Mouse (Mus musculus) liver, adult 2 months (tissue): ENCODE results near the gene Olfr1282. TPM values are rescaled to one million over a fixed set of nuclear protein-coding genes. Genes with fewer than 3 reads are reported as not detected.

Experiments used
- DNase-seq: peaks from one replicate; pipeline ENCODE4 v3.0.0-alpha.2; 2011; ENCODE audit warnings: low read depth, low spot score; ENCODE audit errors: extremely low read depth
- H3K27ac ChIP-seq: fragments of 200-500 bp; replicated peaks from 2 replicates; pipeline ENCODE4 v1.5.1; 2012; ENCODE audit warnings: low read depth, mild to moderate bottlenecking, control low read depth, inconsistent platforms, low read length; ENCODE audit not compliant: insufficient read depth
- H3K27me3 ChIP-seq: fragments of 200-500 bp; 2 replicates; pipeline ENCODE4 v1.6.1; 2012; ENCODE audit warnings: mild to moderate bottlenecking, moderate library complexity, low read length, inconsistent platforms; ENCODE audit not compliant: control insufficient read depth, insufficient read depth
- H3K36me3 ChIP-seq: fragments of 200-500 bp; 2 replicates; pipeline ENCODE4 v1.6.1; 2012; ENCODE audit warnings: low read length, inconsistent platforms; ENCODE audit not compliant: control insufficient read depth, insufficient read depth
- H3K4me1 ChIP-seq: fragments of 200-500 bp; 2 replicates; pipeline ENCODE4 v1.6.1; 2011; ENCODE audit warnings: low read length; ENCODE audit not compliant: control insufficient read depth, insufficient read depth
- H3K4me3 ChIP-seq: fragments of 200-500 bp; 2 replicates; pipeline ENCODE4 v1.5.1; 2011; ENCODE audit warnings: low read depth, mild to moderate bottlenecking, control low read depth, low read length, moderate library complexity; ENCODE audit not compliant: insufficient read depth
- H3K79me2 ChIP-seq: fragments of 200-500 bp; 2 replicates; pipeline ENCODE4 v1.6.1; 2012; ENCODE audit warnings: inconsistent platforms, mild to moderate bottlenecking, low read length, moderate library complexity; ENCODE audit not compliant: control insufficient read depth, insufficient read depth
- H3K9ac ChIP-seq: fragments of 200-500 bp; 2 replicates; pipeline ENCODE4 v1.6.1; 2012; ENCODE audit warnings: low read depth, mild to moderate bottlenecking, control low read depth, inconsistent platforms, low read length
- CTCF ChIP-seq: fragments of 200-500 bp; IDR thresholded peaks from 2 replicates; pipeline ENCODE4 v1.5.1; 2011; ENCODE audit warnings: low read depth, low read length, control low read depth
- POLR2A ChIP-seq: fragments of 200-500 bp; IDR thresholded peaks from 2 replicates; pipeline ENCODE4 v1.6.1; 2011; ENCODE audit warnings: low read length, control low read depth; ENCODE audit not compliant: insufficient read depth; ENCODE audit errors: extremely low read depth
- polyA plus RNA-seq: library from polyadenylated mRNA; depleted of rRNA; stranded (reverse); fragments of >200 nt; gene quantifications from 2 replicates; pipeline ENCODE4 v1.2.3, GENCODE M21; 2012; rRNA removed
- total RNA-seq: library from RNA; depleted of rRNA; stranded (reverse); fragments of >200 nt; gene quantifications from 2 replicates; pipeline ENCODE4 v1.2.3, GENCODE M21; 2014; rRNA removed

Gene Olfr1282
- total and polyA plus RNA-seq, 2 experiments = not detected

DNA sequence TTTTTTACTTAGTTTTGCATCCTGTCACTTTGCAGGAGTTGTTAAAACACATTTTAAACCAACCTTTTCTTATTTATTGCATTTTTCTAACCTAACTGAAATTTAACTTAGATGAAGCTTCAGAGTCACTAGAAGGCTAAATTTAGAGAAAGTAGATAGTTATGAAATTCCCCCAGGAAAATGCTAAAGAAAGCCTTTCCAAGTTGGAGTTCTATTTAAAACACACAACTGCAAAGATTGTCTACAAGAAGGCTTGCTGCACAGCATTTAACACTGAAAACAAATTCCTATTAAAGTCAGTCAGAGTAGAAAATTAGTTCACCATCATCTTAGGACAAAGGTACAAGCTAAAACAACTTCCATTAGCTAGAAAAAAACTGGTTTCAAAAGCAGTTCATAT lies 35.5 kb downstream of the Olfr1282 start, which contains the start of gene Olfr1279:
TSS of gene Olfr1279 (plus strand) at position 262 of the 400 bp plus-strand sequence.
- H3K27ac ChIP-seq = no peak within 1 kb of the TSS
- no peaks in the 10 kb centered on the region for H3K36me3 ChIP-seq
- H3K79me2 ChIP-seq = no peaks in the 10 kb centered on the region
- H3K4me3 ChIP-seq = no peak within 1 kb of the TSS
- no peaks in the 10 kb centered on the region for H3K4me1 ChIP-seq
- H3K27me3 ChIP-seq = no peaks in the 10 kb centered on the region
- no peak within 1 kb of the TSS for H3K9ac ChIP-seq
- DNase-seq = no peak
- TF ChIP-seq POLR2A = no peak
- TF ChIP-seq CTCF = no peak

DNA sequence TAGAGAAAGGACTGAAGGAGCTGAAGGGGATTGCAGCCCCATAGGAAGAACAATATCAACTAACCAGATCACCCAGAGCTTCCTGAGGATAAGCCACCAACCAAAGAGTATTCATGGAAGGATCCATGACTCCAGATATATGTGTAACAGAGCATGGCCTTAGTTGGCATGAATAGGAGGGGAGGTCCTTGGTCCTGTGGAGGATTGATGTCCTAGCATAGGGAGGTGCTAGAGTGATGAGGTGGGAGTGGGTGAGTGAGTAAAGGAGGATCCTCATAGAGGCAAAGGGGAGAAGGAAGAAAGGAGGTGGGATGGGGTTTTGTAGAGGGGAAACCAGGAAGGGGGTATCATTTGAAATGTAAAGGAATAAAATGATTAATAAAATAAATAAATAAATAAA lies 37.3 kb downstream of the Olfr1282 start:
- no peak for DNase-seq
- Histone ChIP-seq H3K36me3 (no peaks in the 10 kb centered on the region), H3K27ac (no peak overlapping the region), H3K79me2 (no peaks in the 10 kb centered on the region), H3K9ac (no peak overlapping the region), H3K4me3 (no peak overlapping the region), H3K4me1 (no peaks in the 10 kb centered on the region), H3K27me3 (no peaks in the 10 kb centered on the region)
- TF ChIP-seq CTCF = no peak
- TF ChIP-seq POLR2A = no peak

DNA sequence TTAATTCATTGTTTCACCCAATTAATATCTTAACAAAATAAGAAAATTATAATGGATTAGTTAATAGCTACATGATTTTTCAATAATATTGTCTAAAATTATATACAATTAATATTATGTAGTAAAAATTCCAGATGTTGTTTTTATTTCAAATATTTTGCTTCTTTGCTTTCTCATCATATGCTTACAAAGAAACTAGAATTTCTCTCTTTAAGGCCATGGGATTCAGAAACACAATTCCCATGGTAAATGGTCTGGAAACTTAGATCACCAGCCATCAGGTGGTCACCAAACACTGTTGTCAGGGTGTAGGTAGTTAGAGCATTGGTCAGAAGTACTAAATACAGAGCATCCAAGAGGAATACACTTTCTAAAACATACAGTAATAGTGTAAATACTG lies 46.0 kb downstream of the Olfr1282 start, which contains the start of gene Olfr1278:
TSS of gene Olfr1278 (plus strand) at position 301 of the 400 bp plus-strand sequence.
- no peak for DNase-seq
- Histone ChIP-seq H3K4me3 (no peak within 1 kb of the TSS), H3K79me2 (no peaks in the 10 kb centered on the region), H3K36me3 (no peaks in the 10 kb centered on the region), H3K27me3 (no peaks in the 10 kb centered on the region), H3K4me1 (no peaks in the 10 kb centered on the region), H3K9ac (no peak within 1 kb of the TSS), H3K27ac (no peak within 1 kb of the TSS)
- TF ChIP-seq POLR2A = no peak
- TF ChIP-seq CTCF = no peak

Other genes starting within 250 kb of the Olfr1282 start
- not detected in 2 replicates for gene Gm13941, start 230.1 kb downstream of the Olfr1282 start, total RNA-seq
- not detected in 2 replicates for gene Gm13941, start 230.1 kb downstream of the Olfr1282 start, polyA plus RNA-seq
- not detected in 2 replicates for gene Gm15130, start 183.1 kb downstream of the Olfr1282 start, total RNA-seq
- not detected in 2 replicates for gene Gm15130, start 183.1 kb downstream of the Olfr1282 start, polyA plus RNA-seq
- not detected in 2 replicates for gene 4930430A15Rik, start 106.5 kb downstream of the Olfr1282 start, total RNA-seq
- gene 4930430A15Rik, start 106.5 kb downstream of the Olfr1282 start, polyA plus RNA-seq = not detected in 2 replicates
- not detected in 2 replicates for gene Olfr1275, start 100.8 kb downstream of the Olfr1282 start, total RNA-seq
- not detected in 2 replicates for gene Olfr1275, start 100.8 kb downstream of the Olfr1282 start, polyA plus RNA-seq
- gene Olfr1276, start 81.6 kb downstream of the Olfr1282 start, total RNA-seq = not detected in 2 replicates
- not detected in 2 replicates for gene Olfr1276, start 81.6 kb downstream of the Olfr1282 start, polyA plus RNA-seq
- gene Olfr1277, start 62.0 kb downstream of the Olfr1282 start, total RNA-seq = not detected in 2 replicates
- not detected in 2 replicates for gene Olfr1277, start 62.0 kb downstream of the Olfr1282 start, polyA plus RNA-seq
- not detected in 2 replicates for gene Olfr1278, start 45.9 kb downstream of the Olfr1282 start, total RNA-seq
- not detected in 2 replicates for gene Olfr1278, start 45.9 kb downstream of the Olfr1282 start, polyA plus RNA-seq
- not detected in 2 replicates for gene Olfr1279, start 35.4 kb downstream of the Olfr1282 start, total RNA-seq
- not detected in 2 replicates for gene Olfr1279, start 35.4 kb downstream of the Olfr1282 start, polyA plus RNA-seq
- gene Olfr1280, start 22.1 kb downstream of the Olfr1282 start, total RNA-seq = not detected in 2 replicates
- not detected in 2 replicates for gene Olfr1280, start 22.1 kb downstream of the Olfr1282 start, polyA plus RNA-seq
- not detected in 2 replicates for gene Olfr1281, start 9.6 kb downstream of the Olfr1282 start, total RNA-seq
- not detected in 2 replicates for gene Olfr1281, start 9.6 kb downstream of the Olfr1282 start, polyA plus RNA-seq
- gene Olfr1283, start 30.7 kb upstream of the Olfr1282 start, total RNA-seq = not detected in 2 replicates
- gene Olfr1283, start 30.7 kb upstream of the Olfr1282 start, polyA plus RNA-seq = not detected in 2 replicates
- gene Olfr1284, start 39.4 kb upstream of the Olfr1282 start, total RNA-seq = not detected in 2 replicates
- not detected in 2 replicates for gene Olfr1284, start 39.4 kb upstream of the Olfr1282 start, polyA plus RNA-seq
- not detected in 2 replicates for gene Olfr1286, start 87.0 kb upstream of the Olfr1282 start, total RNA-seq
- not detected in 2 replicates for gene Olfr1286, start 87.0 kb upstream of the Olfr1282 start, polyA plus RNA-seq
- gene Olfr1287, start 113.1 kb upstream of the Olfr1282 start, total RNA-seq = not detected in 2 replicates
- gene Olfr1287, start 113.1 kb upstream of the Olfr1282 start, polyA plus RNA-seq = not detected in 2 replicates
- not detected in 2 replicates for gene Olfr1288, start 138.0 kb upstream of the Olfr1282 start, total RNA-seq
- not detected in 2 replicates for gene Olfr1288, start 138.0 kb upstream of the Olfr1282 start, polyA plus RNA-seq
- not detected in 2 replicates for gene Olfr1289, start 144.7 kb upstream of the Olfr1282 start, total RNA-seq
- gene Olfr1289, start 144.7 kb upstream of the Olfr1282 start, polyA plus RNA-seq = not detected in 2 replicates
- gene Olfr1290, start 157.8 kb upstream of the Olfr1282 start, total RNA-seq = not detected in 2 replicates
- not detected in 2 replicates for gene Olfr1290, start 157.8 kb upstream of the Olfr1282 start, polyA plus RNA-seq
- not detected in 2 replicates for gene Olfr1291-ps1, start 161.1 kb upstream of the Olfr1282 start, total RNA-seq
- gene Olfr1291-ps1, start 161.1 kb upstream of the Olfr1282 start, polyA plus RNA-seq = not detected in 2 replicates
- not detected in 2 replicates for gene Olfr1293-ps, start 189.1 kb upstream of the Olfr1282 start, total RNA-seq
- not detected in 2 replicates for gene Olfr1293-ps, start 189.1 kb upstream of the Olfr1282 start, polyA plus RNA-seq
- gene Olfr1294, start 204.2 kb upstream of the Olfr1282 start, total RNA-seq = not detected in 2 replicates
- not detected in 2 replicates for gene Olfr1294, start 204.2 kb upstream of the Olfr1282 start, polyA plus RNA-seq
- gene Olfr1295, start 233.6 kb upstream of the Olfr1282 start, total RNA-seq = not detected in 2 replicates
- not detected in 2 replicates for gene Olfr1295, start 233.6 kb upstream of the Olfr1282 start, polyA plus RNA-seq